Mouse (Mus musculus) c-Kit-positive CD71-negative TER-119-negative erythroid progenitor cells, embryonic 14.5 days (primary cell): ENCODE measurements around the gene Myom3.
"Not testable (repeated sequence)": the region's sequence is repeated elsewhere in the genome, so short reads cannot be mapped to it uniquely, and the experiment has no call there.

Experiments used
- DNase-seq: peaks from one replicate; pipeline ENCODE4 v3.0.0-alpha.2; 2013; ENCODE audit warnings: low read depth

Gene Myom3

DNA sequence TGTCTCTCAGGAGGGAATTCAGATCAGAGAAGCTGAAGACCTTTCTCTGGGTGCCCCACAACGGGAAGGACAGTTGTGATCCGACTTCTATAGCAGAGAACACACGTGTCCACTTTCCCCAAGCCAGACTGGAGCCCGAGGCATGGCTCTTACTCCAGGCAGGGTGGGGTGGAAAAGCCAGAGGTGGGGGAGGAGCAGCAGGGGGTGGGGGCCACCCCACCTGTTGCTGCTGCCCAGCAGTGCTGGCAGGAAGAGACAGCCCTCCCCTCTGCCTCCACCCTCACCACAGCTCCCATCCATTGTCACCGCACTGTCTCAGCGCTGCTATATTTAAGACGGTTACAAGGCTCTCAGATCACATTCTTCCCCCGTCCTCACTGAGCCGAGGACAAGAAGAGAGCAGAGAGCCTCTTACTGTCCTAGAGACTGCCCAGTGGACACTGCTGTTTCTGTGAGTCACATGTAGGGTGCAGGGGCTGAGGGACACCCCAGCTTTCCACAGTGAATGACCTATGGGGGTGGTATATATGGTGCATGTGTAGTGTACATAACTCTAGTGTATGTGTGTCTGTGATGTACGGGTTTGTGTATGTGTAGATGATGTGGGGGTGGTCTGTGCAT is at the start of gene Myom3:
Myom3 (plus strand) TSS at position 360 of the 621 bp plus-strand sequence.
- no peak for DNase-seq

DNA sequence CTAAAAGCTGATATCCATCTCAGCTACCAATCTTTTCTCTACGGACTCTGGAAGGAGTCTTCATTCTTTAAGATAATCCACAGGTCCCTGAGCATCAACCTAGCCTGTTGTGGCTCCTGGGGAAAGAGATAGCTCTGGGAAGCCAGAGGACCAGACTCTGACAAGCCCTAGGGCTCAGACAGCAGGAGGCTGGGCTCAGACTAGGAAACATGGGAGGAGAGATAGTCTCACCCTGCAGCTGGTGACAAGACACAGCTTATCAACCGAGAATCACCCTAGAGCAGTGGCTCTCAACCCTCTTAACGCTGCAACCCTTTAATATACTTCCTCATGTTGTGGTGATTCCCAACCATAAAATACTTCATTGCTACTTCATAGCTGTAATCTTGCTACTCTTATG is 49.1 kb upstream of the Myom3 start:
- DNase-seq, result no peak

DNA sequence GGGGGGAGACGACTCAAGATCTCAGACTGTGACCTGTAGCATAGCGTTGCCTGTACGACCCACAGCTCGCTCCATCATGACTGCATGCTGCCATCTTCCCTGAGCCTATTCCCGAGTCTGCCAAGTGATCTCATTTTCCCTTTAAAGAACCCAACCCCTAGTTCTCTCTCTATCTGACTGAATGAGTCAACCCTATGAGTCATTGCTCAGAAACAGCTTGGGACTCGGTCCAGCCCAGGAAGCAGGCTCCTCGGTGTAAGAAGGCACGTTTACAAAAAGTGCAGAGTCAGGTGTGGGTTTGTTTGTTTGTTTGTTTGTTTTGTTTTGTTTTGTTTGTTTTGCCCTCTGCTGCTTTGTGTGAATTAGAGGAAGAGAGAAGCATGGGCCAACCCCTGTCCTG is 44.7 kb upstream of the Myom3 start:
- no peak for DNase-seq

DNA sequence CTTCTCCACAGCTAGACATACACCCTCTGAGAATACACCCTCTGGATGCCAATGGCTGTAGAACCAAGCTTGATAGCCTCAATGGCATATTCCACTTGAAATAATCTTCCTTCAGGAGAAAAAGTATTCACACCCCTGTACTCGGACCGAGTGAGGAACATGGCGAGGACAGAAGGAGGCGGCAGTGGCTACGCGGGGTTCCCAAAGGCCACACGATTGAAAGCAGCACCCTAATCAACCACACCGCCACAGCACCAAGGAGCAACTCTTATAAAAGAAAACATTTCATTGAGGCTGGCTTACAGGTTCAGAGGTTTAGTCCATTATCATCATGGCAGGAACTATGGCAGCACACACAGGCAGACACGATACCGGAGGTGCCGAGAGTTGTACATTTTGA is 43.1 kb upstream of the Myom3 start:
- DNase-seq, result not testable (repeated sequence)

DNA sequence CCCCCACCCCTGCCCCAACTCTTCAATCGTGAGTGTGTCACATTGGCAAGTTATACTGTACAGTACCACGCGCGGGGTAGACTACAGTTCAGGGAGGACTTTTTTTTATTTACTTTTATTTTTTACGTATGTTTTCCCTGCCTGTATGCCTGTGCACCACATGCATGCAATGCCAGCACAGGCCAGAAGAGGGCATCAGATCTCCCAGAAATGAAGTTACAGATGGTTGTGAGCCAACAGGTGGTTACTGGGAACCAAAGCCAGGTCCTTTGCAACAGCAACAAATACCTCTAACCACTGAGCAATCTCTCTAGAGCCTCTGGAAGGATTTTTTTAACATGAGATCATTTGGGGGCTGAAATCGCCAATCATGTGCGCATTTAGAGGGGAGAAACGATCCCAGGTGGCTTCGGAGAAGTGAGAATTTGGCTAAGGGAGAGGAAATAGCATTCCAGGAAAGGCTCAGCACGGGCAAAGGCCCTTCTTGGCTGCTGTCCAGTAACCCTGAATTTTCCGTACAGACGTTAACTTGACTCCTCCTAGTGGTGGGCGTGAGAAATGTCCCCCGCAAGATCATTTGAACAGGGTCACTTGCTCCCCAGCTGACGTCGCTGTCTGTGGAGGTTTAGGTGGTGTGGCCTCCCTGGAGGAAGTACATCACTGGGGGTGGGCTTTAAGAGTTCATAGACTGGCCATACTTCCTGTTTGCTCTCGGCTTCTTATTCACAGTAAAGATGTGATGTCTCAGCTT is 36.8 kb upstream of the Myom3 start:
- DNase-seq, result no peak

DNA sequence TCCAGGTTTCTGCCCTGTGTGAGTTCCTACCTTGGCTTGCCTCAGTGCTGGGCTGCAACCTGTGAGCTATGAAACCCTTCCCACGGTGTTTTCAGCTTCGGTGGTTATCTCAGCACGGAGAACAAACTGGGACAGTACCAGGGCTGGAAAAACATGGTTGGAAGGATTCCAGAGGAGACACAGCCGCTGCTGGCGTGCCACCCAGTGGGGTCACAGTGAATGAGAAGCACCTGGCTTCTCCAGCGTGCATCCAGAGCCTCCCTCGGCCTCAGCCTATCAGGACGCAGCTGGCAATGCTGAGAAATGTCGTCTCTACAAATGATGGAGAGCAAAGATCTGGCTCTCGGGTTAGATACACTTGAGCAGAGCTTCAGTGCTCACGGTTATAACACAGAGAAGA is 33.1 kb upstream of the Myom3 start:
- no peak for DNase-seq

DNA sequence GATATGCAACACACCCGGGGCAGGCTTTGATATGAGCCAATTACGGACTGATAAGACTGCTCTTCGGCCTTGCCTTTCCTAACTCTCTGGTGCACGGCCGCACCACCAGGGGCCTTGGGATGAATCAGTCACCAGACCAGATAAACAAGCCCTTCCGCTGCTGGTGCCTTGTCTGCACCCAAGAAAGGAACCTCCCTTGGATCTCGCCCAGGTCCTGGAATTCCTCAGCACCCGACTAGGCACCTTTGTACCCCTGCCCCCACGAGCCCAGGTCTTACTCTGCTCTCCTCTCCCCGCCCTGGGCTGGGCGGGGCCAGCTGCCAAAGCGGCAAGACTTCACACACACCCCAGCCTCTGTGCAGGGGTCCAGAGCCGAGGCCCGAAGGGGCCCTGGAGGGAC is 31.7 kb upstream of the Myom3 start, which contains the start of gene Il22ra1:
Il22ra1 (plus strand) TSS at position 356 of the 400 bp plus-strand sequence.
- no peak for DNase-seq

DNA sequence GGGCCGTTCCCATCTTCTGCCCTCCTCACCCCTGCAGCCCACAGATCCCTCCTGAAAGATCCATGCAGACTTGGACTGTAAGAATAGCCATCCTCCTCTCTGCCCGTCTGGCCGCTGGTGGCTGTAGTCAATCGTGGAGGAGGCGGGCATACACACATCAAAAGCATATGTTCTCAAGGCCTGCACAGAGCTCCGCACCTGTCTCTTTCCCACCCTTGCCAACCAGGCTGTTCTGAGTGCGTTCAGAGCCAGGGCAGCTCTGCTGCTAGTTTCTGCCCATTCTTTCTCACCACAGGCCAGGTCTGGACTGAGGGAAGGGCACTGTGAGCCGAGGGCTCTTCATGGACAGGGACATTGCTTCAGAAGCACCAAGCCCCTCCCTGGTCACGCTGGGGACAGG is 29.3 kb upstream of the Myom3 start:
- DNase-seq, result no peak

DNA sequence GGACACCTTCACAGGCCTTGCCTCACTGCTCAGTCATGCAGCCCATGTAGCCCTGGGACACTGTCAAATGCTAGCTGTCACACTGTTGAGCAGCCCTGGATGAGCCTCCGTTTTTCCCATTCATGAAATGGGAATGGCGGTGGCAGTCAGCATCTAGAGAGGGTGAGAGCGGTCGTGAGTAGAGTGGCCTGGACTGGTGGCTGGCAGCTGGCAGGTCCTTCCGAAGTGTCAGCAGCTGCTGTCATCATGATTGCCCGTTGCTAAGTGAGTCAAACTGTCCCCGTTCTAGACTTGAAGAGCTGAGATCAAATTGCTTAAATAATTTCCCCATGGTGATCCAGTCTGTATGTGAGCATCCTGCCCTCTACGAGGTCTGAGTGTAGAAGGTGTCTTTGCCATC is 28.6 kb upstream of the Myom3 start:
- DNase-seq, result no peak

DNA sequence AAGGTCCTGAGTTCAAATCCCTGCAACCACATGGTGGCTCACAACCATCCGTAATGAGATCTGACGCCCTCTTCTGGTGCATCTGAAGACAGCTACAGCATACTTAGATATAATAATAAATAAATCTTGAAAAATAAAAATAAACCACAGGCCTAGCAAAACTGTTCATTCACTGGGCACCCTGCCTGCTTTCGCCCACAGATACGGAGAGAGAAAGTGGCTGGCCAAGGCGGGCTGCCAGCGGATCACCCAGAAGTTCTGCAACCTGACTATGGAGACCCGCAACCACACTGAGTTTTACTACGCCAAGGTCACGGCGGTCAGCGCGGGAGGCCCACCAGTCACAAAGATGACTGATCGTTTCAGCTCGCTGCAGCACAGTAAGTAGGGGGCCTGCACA is 25.6 kb upstream of the Myom3 start:
- no peak for DNase-seq

DNA sequence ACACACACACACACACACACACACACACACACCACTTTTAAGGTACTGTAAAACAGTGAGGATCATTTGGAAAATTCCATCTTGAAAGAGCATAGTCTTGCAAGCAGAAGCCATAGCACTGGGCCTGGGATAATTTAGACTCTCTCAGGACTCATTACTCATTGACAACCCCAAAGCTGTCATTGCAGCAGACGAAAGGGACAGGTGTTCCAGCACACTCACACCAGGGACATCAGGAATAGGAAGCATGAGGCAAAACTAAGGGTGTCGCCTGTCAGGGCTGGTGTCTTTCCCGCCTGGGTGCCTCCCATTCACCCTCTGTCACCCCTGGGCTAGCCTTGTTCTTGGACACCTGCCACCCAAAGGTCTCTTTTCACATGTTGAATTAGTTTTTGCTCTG is 22.6 kb upstream of the Myom3 start:
- DNase-seq, result no peak

DNA sequence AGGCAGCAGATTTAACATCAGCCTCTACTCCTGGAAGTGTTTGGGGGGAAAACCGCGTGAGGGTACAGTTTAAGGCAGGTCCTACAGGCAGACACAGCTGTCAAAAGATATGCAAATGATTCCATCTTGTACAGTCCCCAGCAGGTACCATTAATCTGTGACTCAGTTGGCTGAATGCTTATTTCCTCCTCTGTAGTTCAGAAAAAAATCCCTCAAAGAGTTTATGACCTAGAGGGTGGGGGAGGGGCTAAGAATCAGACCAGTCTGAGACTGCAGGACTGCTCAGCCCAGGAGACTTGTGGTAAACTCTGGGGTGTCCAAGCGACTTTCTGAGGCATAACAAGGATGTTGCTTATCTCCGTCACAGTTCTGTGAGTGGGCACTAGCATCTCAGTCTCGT is 21.3 kb upstream of the Myom3 start:
- DNase-seq, result no peak

DNA sequence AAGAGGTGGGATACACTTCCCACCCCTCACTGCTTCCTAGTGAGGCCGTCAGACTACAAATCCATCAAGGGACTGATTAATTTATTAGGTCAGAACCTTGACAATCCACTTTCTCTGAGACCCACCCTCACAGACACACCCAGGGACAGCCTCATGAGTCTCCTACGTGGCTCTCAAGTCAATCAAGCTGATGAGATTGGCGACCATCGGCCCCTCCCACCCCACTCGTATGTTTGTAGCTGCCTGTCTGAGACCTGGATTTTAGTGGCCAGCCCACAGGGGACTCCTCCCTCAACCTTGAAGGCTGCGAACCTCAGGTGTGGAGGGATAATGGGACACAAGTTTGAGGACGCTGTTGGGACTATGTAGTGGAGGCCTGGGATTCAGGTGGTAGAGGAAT is 20.4 kb upstream of the Myom3 start:
- no peak for DNase-seq

DNA sequence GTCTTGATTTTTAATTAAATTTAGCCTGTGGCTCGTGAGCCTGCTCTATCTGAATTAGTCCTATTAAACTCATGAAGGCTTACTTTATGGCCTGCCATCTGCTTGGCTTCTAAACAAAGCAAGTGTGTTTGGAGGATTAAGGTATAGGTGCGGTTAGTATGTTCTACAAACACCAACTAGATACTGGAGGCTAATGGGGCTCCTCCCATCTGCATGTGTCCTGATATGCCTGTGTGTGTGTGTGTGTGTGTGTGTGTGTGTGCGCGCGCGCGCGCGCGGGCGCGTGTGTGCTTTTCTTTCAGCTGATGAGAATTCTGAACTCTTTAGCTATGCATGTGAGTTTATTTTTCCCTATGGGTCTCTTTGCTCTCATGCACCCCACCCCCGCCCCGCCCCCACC is 19.8 kb upstream of the Myom3 start:
- no peak for DNase-seq

DNA sequence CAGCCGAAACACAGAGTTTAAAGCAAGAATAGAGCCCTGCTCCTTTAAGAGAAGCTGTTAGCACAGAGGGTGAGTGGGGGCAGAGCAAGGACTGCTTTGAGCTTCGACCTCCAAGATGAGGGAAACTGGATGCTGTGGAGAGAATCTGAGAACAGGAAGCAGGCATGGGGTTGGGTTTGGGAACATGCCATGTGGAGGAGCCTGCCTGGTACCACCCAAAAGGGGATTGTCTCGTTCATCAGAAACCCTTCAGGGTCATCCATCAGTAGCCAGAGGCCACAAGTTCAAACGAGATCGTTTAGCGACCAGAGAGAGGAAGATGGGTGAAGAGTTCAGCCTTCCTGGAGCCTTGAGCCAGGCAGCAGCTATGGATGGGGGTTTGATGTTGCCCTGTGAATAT is 16.0 kb upstream of the Myom3 start:
- no peak for DNase-seq

DNA sequence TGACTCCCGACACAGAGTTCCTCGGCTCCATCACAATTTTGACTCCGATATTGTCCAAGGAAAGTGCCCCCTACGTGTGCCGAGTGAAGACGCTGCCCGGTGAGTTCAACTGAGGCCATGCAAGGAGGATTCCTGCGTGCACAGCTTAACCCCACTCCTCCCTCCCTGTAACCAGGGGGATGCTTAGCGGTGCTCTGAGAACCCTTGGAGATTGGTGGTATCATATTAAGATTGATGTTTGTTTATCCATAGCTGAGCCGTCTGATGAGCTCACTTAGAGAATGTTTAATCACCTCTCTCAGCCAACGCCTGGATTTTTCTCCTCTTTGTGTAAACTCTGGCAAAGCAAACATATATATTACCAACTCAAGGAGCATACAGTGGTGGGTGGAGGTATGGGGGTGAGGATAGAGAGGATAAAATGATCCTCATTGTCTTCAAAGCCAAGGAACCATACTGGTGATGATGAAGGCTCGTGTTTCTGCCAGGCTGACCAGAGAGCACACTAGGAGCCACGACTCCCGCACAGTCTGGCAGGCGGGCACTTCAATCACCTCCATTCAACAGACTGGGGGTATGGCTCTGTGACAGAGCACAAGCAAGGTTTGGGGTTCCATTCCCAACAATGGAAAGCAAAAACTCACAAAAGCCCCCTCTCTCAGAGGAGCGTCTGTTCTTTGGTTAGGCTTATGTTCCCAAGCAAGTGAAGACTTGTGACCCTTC is 14.6 kb upstream of the Myom3 start:
- DNase-seq, result no peak

DNA sequence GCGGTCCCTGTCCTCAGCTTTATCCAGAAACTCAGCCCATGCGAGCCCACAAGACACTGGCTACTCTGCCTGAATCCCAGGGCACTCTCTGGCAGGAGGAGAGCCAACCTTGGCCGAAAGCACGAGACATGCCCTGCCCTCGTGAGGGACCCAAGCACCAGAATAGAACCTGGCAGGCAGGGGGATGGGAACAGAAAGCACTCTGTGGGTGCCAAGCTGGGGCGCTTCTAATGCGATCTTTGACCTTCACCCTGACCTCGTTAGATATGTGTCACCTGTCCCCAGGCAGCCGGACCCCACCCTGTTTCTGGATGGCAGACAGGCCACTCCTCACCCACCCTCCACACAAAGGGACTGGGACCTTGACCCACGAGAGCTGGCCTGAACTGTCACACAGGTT is 13.9 kb upstream of the Myom3 start:
- DNase-seq, result no peak

DNA sequence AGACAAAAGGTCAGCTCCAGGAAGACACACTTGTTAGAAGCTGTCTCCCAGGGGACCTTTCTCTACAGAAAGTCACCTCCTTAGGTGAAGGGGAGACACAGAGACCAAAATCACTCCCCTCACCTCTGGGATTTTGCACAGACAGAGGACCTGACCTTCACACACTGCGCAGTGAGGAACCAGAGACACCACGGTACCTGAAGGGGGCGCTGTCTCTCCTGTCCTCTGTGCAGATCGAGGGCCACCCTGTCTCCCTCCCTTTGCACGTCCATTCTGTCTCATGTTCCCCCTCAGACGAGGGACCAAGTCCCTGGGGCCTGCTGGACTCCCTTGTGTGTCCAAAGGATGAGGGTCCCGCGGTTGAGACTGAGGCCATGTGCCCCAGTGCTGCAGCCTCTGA is 8.6 kb upstream of the Myom3 start:
- no peak for DNase-seq

DNA sequence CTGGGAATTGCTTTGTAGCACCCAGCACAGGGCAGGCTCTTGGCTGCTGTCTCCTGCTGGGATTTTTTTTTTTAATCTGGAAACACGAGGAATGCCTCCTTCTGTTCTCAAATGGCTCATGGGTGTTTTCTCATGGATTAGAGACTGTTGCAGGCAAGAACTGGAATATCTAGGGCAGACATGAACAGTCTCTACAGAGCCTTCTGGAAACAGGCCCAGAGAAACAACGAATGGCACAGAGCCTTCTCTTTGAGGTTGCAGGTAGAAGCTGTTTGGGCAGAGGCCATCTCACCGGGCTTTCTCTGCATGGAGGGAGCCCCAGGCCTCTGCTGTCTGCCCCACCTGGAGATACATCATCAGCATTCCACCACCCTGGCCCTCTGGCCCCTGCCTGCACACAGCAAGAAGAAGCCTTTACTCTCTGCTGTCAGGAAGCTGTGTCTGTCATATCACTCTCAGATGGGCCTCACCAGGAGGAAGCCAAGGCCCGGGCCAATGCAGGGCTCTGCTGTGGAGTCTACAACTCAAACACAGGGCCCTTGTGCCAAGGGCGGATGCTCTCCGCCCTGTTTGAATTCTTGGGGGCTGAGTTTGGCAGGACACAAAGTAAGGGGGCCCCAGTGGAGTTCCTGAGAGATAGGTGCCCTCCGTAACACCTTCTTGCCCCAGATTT is 7.3 kb upstream of the Myom3 start:
- DNase-seq, result no peak

DNA sequence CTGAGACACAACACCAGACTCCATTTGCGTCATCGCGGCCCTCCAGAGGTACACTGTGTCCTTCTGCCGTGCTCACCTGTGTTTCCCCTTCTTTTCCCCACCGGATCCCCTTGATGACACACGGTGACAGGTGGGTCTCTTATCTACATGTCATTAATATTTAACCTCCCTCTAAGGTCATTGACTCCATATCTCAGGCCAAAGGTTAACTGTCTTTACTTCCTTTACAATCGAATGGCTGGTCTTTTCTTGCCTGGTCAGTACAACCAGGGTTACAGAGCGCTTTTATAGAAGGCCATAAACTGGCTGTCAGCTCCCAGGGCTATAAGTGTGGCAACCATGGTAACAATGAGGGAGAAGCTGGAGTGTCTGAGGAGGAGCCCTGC is 6.7 kb upstream of the Myom3 start:
- no peak for DNase-seq

DNA sequence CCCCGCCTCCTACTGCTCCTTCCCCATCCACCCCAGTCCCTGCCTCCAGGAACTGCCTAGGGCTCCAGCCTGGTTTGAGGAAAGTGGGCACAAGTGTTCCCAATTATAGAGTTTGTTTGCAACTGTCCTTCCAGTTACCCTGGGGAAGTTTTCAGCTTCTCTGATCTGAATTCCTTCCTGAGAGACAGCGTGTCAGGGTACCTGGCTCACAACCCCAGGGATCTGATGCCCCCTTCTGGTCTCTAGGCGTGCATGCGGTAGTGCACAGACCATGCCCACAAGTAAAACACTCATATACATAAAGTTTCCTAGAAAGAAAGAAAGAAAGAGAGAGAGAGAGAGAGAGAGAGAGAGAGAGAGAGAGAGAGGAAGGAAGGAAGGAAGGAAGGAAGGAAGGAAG is 1.2 kb upstream of the Myom3 start:
- DNase-seq, result no peak

DNA sequence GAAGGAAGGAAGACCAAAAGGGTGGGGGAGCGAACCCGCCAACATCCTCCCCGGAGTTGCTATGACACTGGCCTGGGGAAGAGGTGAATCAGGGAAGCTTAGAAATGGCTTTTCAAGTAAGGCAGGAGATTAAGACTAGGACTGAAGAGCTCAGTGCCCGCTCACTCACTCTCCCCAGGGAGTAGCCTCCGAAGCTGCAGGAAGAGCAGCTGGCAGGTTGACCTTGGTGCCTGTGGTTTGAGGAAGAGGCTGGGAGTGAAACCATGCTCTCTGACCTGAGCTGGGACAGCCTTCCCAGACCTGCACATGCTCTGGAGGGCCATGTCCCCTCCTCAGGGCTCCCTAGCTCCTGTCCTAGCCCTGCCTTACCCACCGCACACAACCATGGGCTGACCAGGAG is 690 bp upstream of the Myom3 start:
- no peak for DNase-seq

DNA sequence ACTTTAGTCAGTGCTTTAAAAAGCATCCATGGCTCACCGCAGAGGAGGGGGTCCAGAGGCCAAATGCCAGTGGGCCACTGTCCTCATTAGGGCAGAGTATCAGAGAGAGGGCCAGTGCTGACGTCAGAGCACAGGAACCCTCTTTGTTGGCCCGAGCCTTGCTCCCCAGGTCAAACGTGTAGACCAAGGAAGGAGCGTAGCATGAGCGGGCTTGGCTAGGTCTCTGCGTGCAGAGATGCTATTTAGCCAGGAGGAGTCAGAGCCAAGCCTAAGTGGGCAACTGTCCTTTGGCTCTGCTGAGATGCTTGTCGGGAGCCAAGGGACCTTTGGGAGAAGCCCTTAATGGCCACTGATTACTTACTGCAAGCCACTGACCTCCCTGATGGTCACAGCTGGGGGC is 1.5 kb downstream of the Myom3 start:
- no peak for DNase-seq
